ENCODE assay signal across 32 mouse cellular contexts in the genomic region with DNA sequence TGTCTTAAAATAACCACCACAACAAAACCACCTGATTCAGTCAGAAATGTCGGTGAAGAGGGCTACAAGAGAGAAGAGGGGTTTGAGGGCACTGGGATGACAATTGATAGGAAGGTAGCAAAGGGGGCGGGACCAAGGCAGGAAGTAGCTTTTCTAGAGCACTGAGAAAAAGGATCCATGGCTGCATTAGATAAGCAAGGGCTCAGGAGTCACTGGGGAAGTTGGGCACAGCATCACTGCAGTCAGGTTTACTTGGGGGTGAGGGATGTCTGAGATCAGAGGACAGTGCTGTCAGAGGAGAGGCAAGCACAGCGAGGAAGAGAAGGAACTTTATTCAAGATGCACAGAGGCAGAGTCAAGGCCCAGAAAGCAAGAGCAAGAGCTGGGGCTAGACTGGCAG. TPM values are rescaled to one million over a fixed set of nuclear protein-coding genes. Genes with fewer than 3 reads are reported as not detected.
DNase-seq lines count a peak whose midpoint lies in the region; ATAC-seq and TF ChIP-seq lines count a peak whose summit lies in the region.
"Had no signal": no experiment of that assay in that cellular context is flagged by ENCODE, and none has a peak within 500 bp of the region (broad histone marks: within the 10 kb centered on the region; RNA-seq: fewer than 3 reads in every experiment).

No protein-coding gene starts in this region.

- TF ChIP-seq EP300 in MEL (IDR thresholded peaks at IDR 0.05; ENCODE audit: low read depth in 1 of 2, low read length in 2 of 2), result peak; percentile 47 to 68; a peak in 3 of 4 replicates

- TF ChIP-seq RAD21 in MEL (IDR thresholded peaks at IDR 0.05; ENCODE audit: low read depth, low read length), result no peak

- H3K27me3 ChIP-seq in liver, embryonic 12.5 days (replicated peaks), result peaks cover 9% of the 10 kb centered on the region; the same call in 1 of the 2 replicates
- H3K27me3 ChIP-seq in MEL (ENCODE audit: control insufficient read depth in 1 of 2, insufficient read depth in 2 of 2, low read length in 2 of 2), result no peaks in the 10 kb centered on the region
- peaks cover 12% of the 10 kb centered on the region for H3K27me3 ChIP-seq in hindbrain, embryonic 11.5 days (ENCODE audit: control insufficient read depth, insufficient read depth, low read length)
- H3K27me3 ChIP-seq: CH12.LX, Patski had no signal

- DNase-seq in liver (peak; percentile 12), MEL (ENCODE audit: low read depth, low spot score) (peak; percentile 90), adipocyte (ENCODE audit: low spot score) (no peak)
- no peak for DNase-seq in hindbrain, embryonic 11.5 days (ENCODE audit: low spot score)
- DNase-seq in kidney, postnatal 10 days, result no peak
- DNase-seq: adrenal gland, adult 2 months; adrenal gland, postnatal 14 days; B cell, adult 2 months; cerebellum, adult 11-12 months; cerebellum, adult 8-10 months; cerebellum, postnatal 10 days; cerebellum, postnatal 36 days; gastrocnemius, postnatal 10 days; gastrocnemius, postnatal 36 days; heart, adult 11 months had no signal

- H3K36me3 ChIP-seq in liver, embryonic 12.5 days, result no peaks in the 10 kb centered on the region
- peaks cover 0 to 20% of the 10 kb centered on the region in 2 experiments; a peak in 2 of 4 replicates for H3K36me3 ChIP-seq in MEL (ENCODE audit: control insufficient read depth in 1 of 2, insufficient read depth in 2 of 2, low read length in 2 of 2)
- no peaks in the 10 kb centered on the region for H3K36me3 ChIP-seq in hindbrain, embryonic 11.5 days (ENCODE audit: control insufficient read depth, insufficient read depth, low read length)
- H3K36me3 ChIP-seq: forebrain, embryonic 10.5 days; hindbrain, embryonic 13.5 days had no signal

- H3K9ac ChIP-seq in liver, embryonic 12.5 days, result no peak overlapping the region
- H3K9ac ChIP-seq in MEL (ENCODE audit: control insufficient read depth, low read depth, low read length, poor library complexity, severe bottlenecking), result peak overlapping the region; percentile 29; the same call in 1 of the 2 replicates
- H3K9ac ChIP-seq in hindbrain, embryonic 11.5 days (ENCODE audit: low read depth, low read length), result no peak overlapping the region
- H3K9ac ChIP-seq: forebrain, embryonic 13.5 days; hindbrain, embryonic 13.5 days had no signal

- 24% methylated on average over 3 of the region's 3 CpGs for WGBS in liver, embryonic 12.5 days (ENCODE audit: insufficient replicate concordance)
- WGBS in hindbrain, embryonic 11.5 days, result 84% methylated on average over 3 of the region's 3 CpGs

- TF ChIP-seq CTCF in MEL (IDR thresholded peaks at IDR 0.05 in 2 of 3, conservative IDR thresholded peaks at IDR 0.05 in 1 of 3; ENCODE audit: control insufficient read depth in 1 of 3, insufficient read depth in 1 of 3, low read depth in 2 of 3, low read length in 3 of 3, poor library complexity in 1 of 3, severe bottlenecking in 1 of 3), result no peak

- no peak overlapping the region for H3K27ac ChIP-seq in liver, embryonic 12.5 days
- peak overlapping the region; percentile 69 for H3K27ac ChIP-seq in MEL (ENCODE audit: control insufficient read depth, low read depth, low read length)
- no peak overlapping the region for H3K27ac ChIP-seq in hindbrain, embryonic 11.5 days (ENCODE audit: low read depth, low read length)
- H3K27ac ChIP-seq: forebrain, embryonic 10.5 days; forebrain, embryonic 13.5 days; hindbrain, embryonic 13.5 days had no signal

- H3K9me3 ChIP-seq in liver, embryonic 12.5 days (replicated peaks), result no peaks in the 10 kb centered on the region
- no peaks in the 10 kb centered on the region for H3K9me3 ChIP-seq in MEL (replicated peaks; ENCODE audit: insufficient read depth, low read length)
- H3K9me3 ChIP-seq in hindbrain, embryonic 11.5 days (ENCODE audit: control insufficient read depth, low read length), result no peaks in the 10 kb centered on the region
- H3K9me3 ChIP-seq: forebrain, embryonic 10.5 days; forebrain, embryonic 13.5 days; hindbrain, embryonic 13.5 days had no signal

- H3K79me2 ChIP-seq in MEL (ENCODE audit: control insufficient read depth, insufficient read depth, low read length, poor library complexity), result peaks cover 29% of the 10 kb centered on the region

- ATAC-seq in liver, embryonic 12.5 days, result no peak
- ATAC-seq in granulocyte monocyte progenitor cell, adult 5-6 weeks (replicated peaks; ENCODE audit: poor library complexity, severe bottlenecking), result 0 out of 2 replicates have a peak, but pooled peaks have one; percentile 6
- no peak for ATAC-seq in hindbrain, embryonic 11.5 days (ENCODE audit: low FRiP score)
- ATAC-seq: forebrain, embryonic 13.5 days; forebrain, embryonic 16.5 days; hindbrain, embryonic 16.5 days; Patski had no signal

- H3K4me3 ChIP-seq in liver, embryonic 12.5 days, result no peak overlapping the region
- peak overlapping the region in 1 of 2 experiments; percentile 14; a peak in 1 of 4 replicates for H3K4me3 ChIP-seq in MEL (ENCODE audit: control insufficient read depth in 1 of 2, insufficient read depth in 1 of 2, low read depth in 2 of 2, low read length in 2 of 2)
- H3K4me3 ChIP-seq in hindbrain, embryonic 11.5 days (ENCODE audit: low read depth, low read length), result no peak overlapping the region
- H3K4me3 ChIP-seq: forebrain, embryonic 10.5 days; forebrain, embryonic 13.5 days; hindbrain, embryonic 13.5 days had no signal

- peak in 1 of 2 experiments; percentile 49; a peak in 2 of 4 replicates for TF ChIP-seq POLR2A in MEL (IDR thresholded peaks at IDR 0.05; ENCODE audit: control insufficient read depth in 1 of 2, insufficient read depth in 1 of 2, low read depth in 1 of 2, low read length in 2 of 2, poor library complexity in 1 of 2)

- H3K4me1 ChIP-seq in liver, embryonic 12.5 days, result peaks cover 43% of the 10 kb centered on the region
- peaks cover 2 to 43% of the 10 kb centered on the region in 2 experiments; a peak in 3 of 4 replicates for H3K4me1 ChIP-seq in MEL (ENCODE audit: control insufficient read depth in 1 of 2, insufficient read depth in 2 of 2, low read length in 2 of 2)
- no peaks in the 10 kb centered on the region for H3K4me1 ChIP-seq in hindbrain, embryonic 11.5 days (replicated peaks; ENCODE audit: control insufficient read depth, insufficient read depth, low read length)

- H3K4me2 ChIP-seq in liver, embryonic 12.5 days, result no peak overlapping the region
- H3K4me2 ChIP-seq in hindbrain, embryonic 11.5 days (replicated peaks; ENCODE audit: low read depth, low read length), result no peak overlapping the region
- H3K4me2 ChIP-seq: forebrain, embryonic 13.5 days; heart, embryonic 11.5 days; hindbrain, embryonic 13.5 days had no signal

TF ChIP-seq in MEL, 35 proteins besides CTCF, POLR2A, EP300 and RAD21:
- TF ChIP-seq MXI1 (IDR thresholded peaks at IDR 0.05; ENCODE audit: low read depth, low read length) (no peak), SMC3 (IDR thresholded peaks at IDR 0.05; ENCODE audit: low read depth, low read length) (0 out of 2 replicates have a peak, but pooled peaks have one; percentile 3), SIN3A (IDR thresholded peaks at IDR 0.05; ENCODE audit: low read length) (no peak), ZNF384 (IDR thresholded peaks at IDR 0.05; ENCODE audit: low read depth, low read length) (no peak), BHLHE40 (IDR thresholded peaks at IDR 0.05; ENCODE audit: borderline replicate concordance, low read depth, low read length) (no peak), TBP (IDR thresholded peaks at IDR 0.05; ENCODE audit: low read depth, low read length) (peak; percentile 62; the same call in 1 of the 2 replicates), ZKSCAN1 (IDR thresholded peaks at IDR 0.05; ENCODE audit: low read depth, low read length) (no peak), JUND (IDR thresholded peaks at IDR 0.05; ENCODE audit: low read depth, low read length) (no peak), MAZ (IDR thresholded peaks at IDR 0.05; ENCODE audit: low read depth, low read length) (no peak), USF1 (IDR thresholded peaks at IDR 0.05; ENCODE audit: low read depth, low read length) (no peak), TCF12 (IDR thresholded peaks at IDR 0.05; ENCODE audit: low read depth, low read length) (peak; percentile 62), RCOR1 (IDR thresholded peaks at IDR 0.05; ENCODE audit: low read depth, low read length) (peak; percentile 24; the same call in 1 of the 2 replicates), TAL1 (IDR thresholded peaks at IDR 0.05; ENCODE audit: low read length) (peak; percentile 76), ELF1 (IDR thresholded peaks at IDR 0.05; ENCODE audit: low read depth, low read length) (peak; percentile 55; the same call in 1 of the 2 replicates), GATA1 (IDR thresholded peaks at IDR 0.05; ENCODE audit: low read depth, low read length) (peak; percentile 82), E2F4 (IDR thresholded peaks at IDR 0.05; ENCODE audit: borderline replicate concordance, low read depth, low read length) (no peak), ETS1 (IDR thresholded peaks at IDR 0.05; ENCODE audit: low read depth, low read length) (peak; percentile 20; the same call in 1 of the 2 replicates), HCFC1 (IDR thresholded peaks at IDR 0.05; ENCODE audit: low read depth, low read length) (peak; percentile 52; the same call in 1 of the 2 replicates)

RNA-seq across cellular contexts. Expression of gene Ptpre, which starts 1.4 kb away (rescaled TPM):
- polyA plus RNA-seq in liver, embryonic 12.5 days (2016; fragmentation: Nextera tagmentation; extraction: Ambion mirVana), result 4.6 and 6.0 TPM in 2 replicates
- 4.9 and 6.9 TPM in 2 replicates for total RNA-seq in MEL (2012; rRNA removed)
- polyA plus RNA-seq in MEL (2012; ENCODE audit: insufficient read depth in 1 of 2, insufficient read length in 2 of 2, low read depth in 1 of 2, low replicate concordance in 2 of 2, missing spikeins in 1 of 2), result 10 to 100 TPM in 1 of 2 experiments, not detected in 1; 12.9 TPM
- total RNA-seq in granulocyte monocyte progenitor cell, adult 5-6 weeks (2014; fragmentation: Nextera tagmentation), result 74.9 and 86.6 TPM in 2 replicates
- 48.3 and 49.8 TPM in 2 replicates for total RNA-seq in granulocyte monocyte progenitor cell, adult 5-6 weeks (2017)
- polyA plus RNA-seq in hindbrain, embryonic 11.5 days (2014; fragmentation: Nextera tagmentation; extraction: Ambion mirVana), result 0.83 and 1.3 TPM in 2 replicates

RNA-seq across cellular contexts. Expression of gene Clrn3, which starts 7.5 kb away (rescaled TPM):
- not detected in 2 replicates for polyA plus RNA-seq in liver, embryonic 12.5 days (2016; fragmentation: Nextera tagmentation; extraction: Ambion mirVana)
- total RNA-seq in MEL (2012; rRNA removed), result not detected in 2 replicates
- not detected for polyA plus RNA-seq in MEL (2012; ENCODE audit: insufficient read depth in 1 of 2, insufficient read length in 2 of 2, low read depth in 1 of 2, low replicate concordance in 2 of 2, missing spikeins in 1 of 2)
- not detected in 2 replicates for total RNA-seq in granulocyte monocyte progenitor cell, adult 5-6 weeks (2014; fragmentation: Nextera tagmentation)
- total RNA-seq in granulocyte monocyte progenitor cell, adult 5-6 weeks (2017), result 0.04 TPM in 1 of 2 replicates, not detected in the other
- not detected in 2 replicates for polyA plus RNA-seq in hindbrain, embryonic 11.5 days (2014; fragmentation: Nextera tagmentation; extraction: Ambion mirVana)
- total RNA-seq: adrenal gland, adult 2 months; adrenal gland, postnatal 14 days; CH12.LX; gastrocnemius, adult 18-20 months; gastrocnemius, postnatal 10 days; gastrocnemius, postnatal 36 days; heart, postnatal 25 days; hematopoietic stem cell, adult 5-6 weeks had no signal
- polyA plus RNA-seq: adrenal gland, adult 2 months; embryonic facial prominence, embryonic 11.5 days; embryonic facial prominence, embryonic 14.5 days; forebrain, embryonic 10.5 days; forebrain, embryonic 13.5 days; forebrain, embryonic 16.5 days; heart, embryonic 11.5 days; heart, embryonic 14.5 days; heart, postnatal 0 days; hindbrain, embryonic 16.5 days; Patski had no signal

Comparison
In these comparisons a context has a peak if more than half of its experiments do, and no peak if none do; other contexts are left out.
1. DNase-seq: peak in liver (single experiment) and MEL (single experiment); none in hindbrain, embryonic 11.5 days (single experiment), kidney, postnatal 10 days (single experiment) and adipocyte (single experiment).